27 mouse cellular contexts compared by ENCODE assay signal in genomic region chr9:45893681-45894080, GRCm38 (mm10). TPM values are rescaled to one million over a fixed set of nuclear protein-coding genes. Genes with fewer than 3 reads are reported as not detected.
DNase-seq lines count a peak whose midpoint lies in the region; ATAC-seq and TF ChIP-seq lines count a peak whose summit lies in the region.
"Had no signal": no experiment of that assay in that cellular context is flagged by ENCODE, and none has a peak within 500 bp of the region (broad histone marks: within the 10 kb centered on the region; RNA-seq: fewer than 3 reads in every experiment).

No protein-coding gene starts in this region.

- no peak overlapping the region for H3K9ac ChIP-seq in liver, postnatal 0 days (replicated peaks)
- H3K9ac ChIP-seq: embryonic facial prominence, embryonic 13.5 days; embryonic facial prominence, embryonic 15.5 days; forebrain, embryonic 12.5 days had no signal

- DNase-seq in 416B (ENCODE audit: low read depth), result peak; percentile 21
- no peak for DNase-seq in liver, postnatal 0 days
- DNase-seq in spleen, adult 12 weeks (ENCODE audit: low spot score), result no peak
- no peak for DNase-seq in T-cell, adult 2 months (ENCODE audit: low spot score)
- DNase-seq in spleen, postnatal 10 days (ENCODE audit: low spot score in 2 of 2), result no peak
- DNase-seq: adrenal gland, adult 2 months; adrenal gland, postnatal 10 days; adrenal gland, postnatal 25 days; cerebellum, adult 11 months; cerebellum, adult 18-20 months; cerebellum, adult 8-10 months; cerebellum, adult 9-11 months; cerebellum, postnatal 14 days; cerebellum, postnatal 36 days; embryo, embryonic 11 days had no signal

- no peak for TF ChIP-seq EP300 in liver, postnatal 0 days (IDR thresholded peaks at IDR 0.05; ENCODE audit: low read depth)

- peaks cover 7% of the 10 kb centered on the region; the same call in 1 of the 2 replicates for H3K79me2 ChIP-seq in macrophage (ENCODE audit: inconsistent target)

- peaks cover 38% of the 10 kb centered on the region; the same call in 1 of the 2 replicates for H3K36me3 ChIP-seq in macrophage (ENCODE audit: inconsistent target)
- peaks cover 66% of the 10 kb centered on the region for H3K36me3 ChIP-seq in liver, postnatal 0 days (replicated peaks; ENCODE audit: insufficient read depth, low read length)

- H3K4me2 ChIP-seq in liver, postnatal 0 days (ENCODE audit: low read depth, low read length), result no peak overlapping the region
- H3K4me2 ChIP-seq: embryonic facial prominence, embryonic 13.5 days; embryonic facial prominence, embryonic 15.5 days; forebrain, embryonic 12.5 days had no signal

- peak overlapping the region; percentile 25; the same call in 1 of the 2 replicates for H3K27ac ChIP-seq in bone marrow macrophage, adult 2 months (ENCODE audit: insufficient read depth, low read depth, low read length)
- H3K27ac ChIP-seq in macrophage, result peak overlapping the region; percentile 57
- H3K27ac ChIP-seq in liver, postnatal 0 days (ENCODE audit: low read depth), result no peak overlapping the region
- H3K27ac ChIP-seq: embryonic facial prominence, embryonic 13.5 days; embryonic facial prominence, embryonic 15.5 days; forebrain, embryonic 10.5 days; forebrain, embryonic 12.5 days had no signal

- TF ChIP-seq CTCF in bone marrow macrophage, adult 2 months (IDR thresholded peaks at IDR 0.05; ENCODE audit: low read depth, low read length), result no peak
- TF ChIP-seq CTCF in liver, postnatal 0 days (IDR thresholded peaks at IDR 0.05; ENCODE audit: low read depth), result no peak

- peak; percentile 44; the same call in 1 of the 2 replicates for ATAC-seq in megakaryocyte progenitor cell, adult 5-6 weeks (replicated peaks; ENCODE audit: poor library complexity)
- ATAC-seq in liver, postnatal 0 days, result no peak
- ATAC-seq: forebrain, embryonic 14.5 days; forebrain, embryonic 16.5 days; Patski had no signal

- peaks cover 12% of the 10 kb centered on the region for H3K4me1 ChIP-seq in bone marrow macrophage, adult 2 months (ENCODE audit: control insufficient read depth, insufficient read depth, low read length)
- no peaks in the 10 kb centered on the region for H3K4me1 ChIP-seq in liver, postnatal 0 days (ENCODE audit: insufficient read depth)
- H3K4me1 ChIP-seq: embryonic facial prominence, embryonic 13.5 days; embryonic facial prominence, embryonic 15.5 days; forebrain, embryonic 10.5 days; forebrain, embryonic 12.5 days had no signal

- no peaks in the 10 kb centered on the region for H3K27me3 ChIP-seq in liver, postnatal 0 days (ENCODE audit: insufficient read depth, low read length)
- H3K27me3 ChIP-seq: embryonic facial prominence, embryonic 13.5 days; embryonic facial prominence, embryonic 15.5 days; forebrain, embryonic 12.5 days; Patski had no signal

- no peaks in the 10 kb centered on the region for H3K9me3 ChIP-seq in liver, postnatal 0 days (ENCODE audit: low read length)
- H3K9me3 ChIP-seq: embryonic facial prominence, embryonic 13.5 days; embryonic facial prominence, embryonic 15.5 days; forebrain, embryonic 10.5 days; forebrain, embryonic 12.5 days had no signal

- no peak overlapping the region for H3K4me3 ChIP-seq in bone marrow macrophage, adult 2 months (ENCODE audit: insufficient read depth, low read length)
- H3K4me3 ChIP-seq in macrophage (ENCODE audit: inconsistent target), result no peak overlapping the region
- H3K4me3 ChIP-seq in liver, postnatal 0 days (ENCODE audit: low read depth, low read length), result no peak overlapping the region
- H3K4me3 ChIP-seq: embryonic facial prominence, embryonic 13.5 days; embryonic facial prominence, embryonic 15.5 days; erythroblast, embryonic 14.5 days; forebrain, embryonic 10.5 days; forebrain, embryonic 12.5 days had no signal

- TF ChIP-seq POLR2A in bone marrow macrophage, adult 2 months (IDR thresholded peaks at IDR 0.05; ENCODE audit: borderline replicate concordance, low read depth, low read length), result no peak

RNA-seq across cellular contexts. Expression of gene Pcsk7, which starts 12.6 kb away (rescaled TPM):
- polyA plus RNA-seq in bone marrow macrophage, adult 2 months (2012; ENCODE audit: insufficient read depth, insufficient read length, missing spikeins), result 22.3 and 27.6 TPM in 2 replicates
- 100 to 1,000 TPM in 22 of 26 experiments, 10 to 100 TPM in 4; 68.2 to 200 (median 119) TPM for total RNA-seq in macrophage (2018; cell fraction: chromatin; rRNA removed)
- 10 to 100 TPM; 13.6 to 28.3 (median 18.6) TPM for total RNA-seq in macrophage (2018; cell fraction: cytosol; rRNA removed)
- total RNA-seq in macrophage (2018; cell fraction: nucleus; rRNA removed), result 100 to 1,000 TPM in 2 of 26 experiments, 10 to 100 TPM in 24; 47.1 to 195 (median 76.8) TPM
- polyA plus RNA-seq in macrophage (2018), result 11.9 to 20.7 TPM (median 16.3 TPM) in 3 replicates
- total RNA-seq in megakaryocyte progenitor cell, adult 5-6 weeks (2015), result 8.5 and 9.6 TPM in 2 replicates
- 11.2 and 14.4 TPM in 2 replicates for total RNA-seq in megakaryocyte progenitor cell, adult 5-6 weeks (2017)
- polyA plus RNA-seq in liver, postnatal 0 days (2015; fragmentation: Nextera tagmentation; extraction: Ambion mirVana), result 5.8 and 6.8 TPM in 2 replicates

RNA-seq across cellular contexts. Expression of gene Rnf214, which starts 13.0 kb away (rescaled TPM):
- polyA plus RNA-seq in bone marrow macrophage, adult 2 months (2012; ENCODE audit: insufficient read depth, insufficient read length, missing spikeins), result 30.5 and 33.0 TPM in 2 replicates
- 100 to 1,000 TPM in 18 of 26 experiments, 10 to 100 TPM in 8; 36.2 to 226 (median 145) TPM for total RNA-seq in macrophage (2018; cell fraction: chromatin; rRNA removed)
- total RNA-seq in macrophage (2018; cell fraction: cytosol; rRNA removed), result 10 to 100 TPM; 24.4 to 50.7 (median 39.8) TPM
- 100 to 1,000 TPM in 5 of 26 experiments, 10 to 100 TPM in 21; 33.3 to 106 (median 74.4) TPM for total RNA-seq in macrophage (2018; cell fraction: nucleus; rRNA removed)
- polyA plus RNA-seq in macrophage (2018), result 17.7 to 39.2 TPM (median 25.2 TPM) in 3 replicates
- total RNA-seq in megakaryocyte progenitor cell, adult 5-6 weeks (2015), result 20.3 and 21.2 TPM in 2 replicates
- total RNA-seq in megakaryocyte progenitor cell, adult 5-6 weeks (2017), result 26.5 and 27.4 TPM in 2 replicates
- polyA plus RNA-seq in liver, postnatal 0 days (2015; fragmentation: Nextera tagmentation; extraction: Ambion mirVana), result 13.0 and 15.9 TPM in 2 replicates

RNA-seq across cellular contexts. Expression of gene Tagln, which starts 42.2 kb away (rescaled TPM):
- polyA plus RNA-seq in bone marrow macrophage, adult 2 months (2012; ENCODE audit: insufficient read depth, insufficient read length, missing spikeins), result 7.1 and 9.9 TPM in 2 replicates
- 10 to 100 TPM in 1 of 26 experiments, 1 to 10 TPM in 20, under 1 TPM in 3, not detected in 2; 0.46 to 50.5 (median 2.8) TPM for total RNA-seq in macrophage (2018; cell fraction: chromatin; rRNA removed)
- total RNA-seq in macrophage (2018; cell fraction: cytosol; rRNA removed), result under 1 TPM in 13 of 26 experiments, not detected in 13; 0.10 to 0.48 (median 0.18) TPM
- total RNA-seq in macrophage (2018; cell fraction: nucleus; rRNA removed), result 1 to 10 TPM in 15 of 26 experiments, under 1 TPM in 6, not detected in 5; 0.38 to 8.2 (median 1.3) TPM
- 0.29 to 2.3 TPM in 2 of 3 replicates, not detected in the other for polyA plus RNA-seq in macrophage (2018)
- 0.10 TPM in 2 replicates for total RNA-seq in megakaryocyte progenitor cell, adult 5-6 weeks (2015)
- total RNA-seq in megakaryocyte progenitor cell, adult 5-6 weeks (2017), result not detected in 2 replicates
- 3.6 and 5.2 TPM in 2 replicates for polyA plus RNA-seq in liver, postnatal 0 days (2015; fragmentation: Nextera tagmentation; extraction: Ambion mirVana)
- total RNA-seq: common myeloid progenitor, adult 5-6 weeks had no signal
- polyA plus RNA-seq: erythroblast, embryonic 14.5 days had no signal

RNA-seq across cellular contexts. Expression of gene Bace1, which starts 55.3 kb away (rescaled TPM):
- polyA plus RNA-seq in bone marrow macrophage, adult 2 months (2012; ENCODE audit: insufficient read depth, insufficient read length, missing spikeins), result 0.93 and 2.0 TPM in 2 replicates
- total RNA-seq in macrophage (2018; cell fraction: chromatin; rRNA removed), result 1 to 10 TPM in 24 of 26 experiments, under 1 TPM in 2; 0.65 to 8.4 (median 3.0) TPM
- 1 to 10 TPM; 1.5 to 8.0 (median 3.6) TPM for total RNA-seq in macrophage (2018; cell fraction: cytosol; rRNA removed)
- total RNA-seq in macrophage (2018; cell fraction: nucleus; rRNA removed), result 10 to 100 TPM in 3 of 26 experiments, 1 to 10 TPM in 23; 1.7 to 11.9 (median 4.7) TPM
- polyA plus RNA-seq in macrophage (2018), result 2.6 to 4.8 TPM (median 4.1 TPM) in 3 replicates
- total RNA-seq in megakaryocyte progenitor cell, adult 5-6 weeks (2015), result 29.5 and 31.0 TPM in 2 replicates
- total RNA-seq in megakaryocyte progenitor cell, adult 5-6 weeks (2017), result 33.4 and 44.1 TPM in 2 replicates
- 8.3 and 10.7 TPM in 2 replicates for polyA plus RNA-seq in liver, postnatal 0 days (2015; fragmentation: Nextera tagmentation; extraction: Ambion mirVana)
